Mouse (Mus musculus): ENCODE data around the gene Foxp1.

Foxp1 gene

DNA sequence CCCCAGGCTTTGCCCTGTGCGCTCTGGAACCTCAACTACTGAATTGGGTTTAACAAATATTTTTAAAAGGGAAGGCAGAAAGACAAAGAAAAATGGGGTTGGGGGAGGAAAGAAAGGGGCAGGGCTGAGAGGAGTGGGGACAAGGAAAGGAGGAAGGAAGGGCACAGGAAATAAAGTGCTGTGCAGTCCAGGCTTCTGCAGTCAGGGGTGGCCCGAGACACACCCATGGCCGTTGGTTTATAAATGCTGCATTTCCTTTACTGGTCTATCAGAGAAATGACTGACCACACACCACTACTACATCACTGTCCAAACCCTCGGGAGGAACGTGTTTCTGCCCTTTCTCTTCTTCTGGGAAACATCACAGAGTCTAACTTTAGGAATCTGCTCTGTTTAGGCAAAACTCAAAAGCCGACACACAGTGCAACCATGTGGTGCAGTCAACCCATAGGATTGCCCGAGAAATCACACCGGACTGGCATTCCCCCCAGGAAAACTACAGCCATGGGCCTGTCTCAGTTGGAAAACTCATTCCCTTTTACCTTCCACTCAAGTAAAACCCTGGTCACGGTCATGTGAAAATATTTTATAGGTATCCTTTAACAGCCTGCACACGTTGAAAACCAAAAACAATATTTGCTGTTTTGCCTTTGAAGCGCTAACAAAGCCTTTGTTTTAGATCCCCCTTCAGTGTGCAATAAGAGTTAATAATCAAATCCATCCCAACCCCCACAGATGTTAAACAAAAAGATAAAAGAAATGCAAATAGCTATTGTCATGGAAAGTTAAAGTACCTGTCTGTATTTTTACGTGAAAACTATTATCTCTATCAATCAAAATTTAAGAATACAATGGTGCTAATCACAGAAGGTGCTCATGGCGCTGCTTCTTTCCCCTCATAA, 258.1 kb downstream of the Foxp1 start:
- no peak for DNase-seq (ENCODE audit: low read depth in 1 of 2, low spot score in 2 of 2)

DNA sequence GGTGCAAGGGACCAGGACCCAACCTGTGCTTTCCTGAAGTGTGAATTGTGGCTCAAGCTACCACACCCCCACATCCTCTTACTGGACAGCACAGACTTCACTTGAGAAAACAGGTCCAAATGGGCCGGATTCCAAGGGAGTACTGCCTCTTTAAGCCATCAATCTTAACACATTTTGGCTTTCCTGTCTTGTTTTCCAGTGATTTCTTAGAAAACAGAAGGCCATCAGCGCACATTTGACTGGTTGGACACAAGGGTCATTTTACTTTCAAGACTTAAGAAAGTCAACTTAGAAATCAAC, 258.7 kb downstream of the Foxp1 start:
- DNase-seq (ENCODE audit: low read depth in 1 of 2, low spot score in 2 of 2), result no peak

DNA sequence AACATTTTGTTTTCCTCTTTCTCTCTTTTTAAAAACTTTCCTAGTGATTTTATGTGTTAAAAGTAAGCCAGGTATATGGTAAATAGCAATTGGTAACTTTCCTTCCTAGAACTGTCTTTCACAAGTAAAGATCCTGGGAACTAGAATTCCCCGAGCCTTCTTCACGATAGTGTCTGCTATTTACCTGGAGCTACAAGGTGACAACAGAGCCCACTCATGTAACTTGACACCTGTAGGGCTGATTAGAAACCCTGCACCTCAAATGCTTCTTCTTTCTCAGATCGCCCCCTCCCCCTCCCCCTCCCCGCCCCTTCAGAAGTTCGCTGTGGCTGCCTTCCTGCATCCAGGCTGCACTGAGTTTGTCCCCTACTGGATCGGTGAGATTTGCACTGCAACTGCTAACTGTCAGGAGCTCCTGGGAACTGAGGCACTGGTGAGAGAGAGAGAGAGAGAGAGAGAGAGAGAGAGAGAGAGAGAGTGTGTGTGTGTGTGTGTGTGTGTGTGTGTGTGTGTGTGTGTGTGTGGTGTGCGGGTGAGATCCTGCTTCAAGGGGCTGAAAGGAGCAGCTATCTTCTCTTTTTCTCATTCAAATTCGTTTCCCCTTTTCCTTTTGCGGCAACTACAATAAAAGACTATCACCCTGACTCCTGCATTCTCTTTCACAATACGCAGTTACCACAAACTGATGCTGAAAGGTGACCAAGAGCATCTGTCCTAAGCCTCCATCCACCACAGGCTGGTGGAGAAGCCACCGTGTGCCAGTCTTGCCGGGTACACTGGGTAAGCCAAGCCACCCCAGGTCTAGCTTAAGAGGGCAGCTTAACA, 259.2 kb downstream of the Foxp1 start:
- no peak for DNase-seq (ENCODE audit: low read depth in 1 of 2, low spot score in 2 of 2)

DNA sequence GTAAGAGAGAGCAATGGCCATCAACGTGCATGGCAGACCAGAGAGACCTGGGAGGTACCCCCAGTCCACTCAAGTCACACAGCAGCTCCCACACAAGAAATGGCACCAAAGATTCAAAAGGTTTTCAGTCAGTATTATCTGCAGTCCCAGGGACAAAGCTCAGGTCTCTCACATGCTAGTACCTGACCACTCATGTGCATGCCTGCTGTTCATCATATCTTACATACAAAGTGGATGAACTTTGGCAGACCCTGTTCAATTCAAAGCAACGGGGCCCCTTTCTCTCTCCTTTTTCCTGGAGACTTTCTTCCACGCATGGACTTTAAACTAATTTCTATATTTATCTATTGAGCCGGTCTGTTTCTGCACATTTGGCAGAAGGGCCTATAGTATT, 260.8 kb downstream of the Foxp1 start:
- no peak for DNase-seq (ENCODE audit: low read depth in 1 of 2, low spot score in 2 of 2)

DNA sequence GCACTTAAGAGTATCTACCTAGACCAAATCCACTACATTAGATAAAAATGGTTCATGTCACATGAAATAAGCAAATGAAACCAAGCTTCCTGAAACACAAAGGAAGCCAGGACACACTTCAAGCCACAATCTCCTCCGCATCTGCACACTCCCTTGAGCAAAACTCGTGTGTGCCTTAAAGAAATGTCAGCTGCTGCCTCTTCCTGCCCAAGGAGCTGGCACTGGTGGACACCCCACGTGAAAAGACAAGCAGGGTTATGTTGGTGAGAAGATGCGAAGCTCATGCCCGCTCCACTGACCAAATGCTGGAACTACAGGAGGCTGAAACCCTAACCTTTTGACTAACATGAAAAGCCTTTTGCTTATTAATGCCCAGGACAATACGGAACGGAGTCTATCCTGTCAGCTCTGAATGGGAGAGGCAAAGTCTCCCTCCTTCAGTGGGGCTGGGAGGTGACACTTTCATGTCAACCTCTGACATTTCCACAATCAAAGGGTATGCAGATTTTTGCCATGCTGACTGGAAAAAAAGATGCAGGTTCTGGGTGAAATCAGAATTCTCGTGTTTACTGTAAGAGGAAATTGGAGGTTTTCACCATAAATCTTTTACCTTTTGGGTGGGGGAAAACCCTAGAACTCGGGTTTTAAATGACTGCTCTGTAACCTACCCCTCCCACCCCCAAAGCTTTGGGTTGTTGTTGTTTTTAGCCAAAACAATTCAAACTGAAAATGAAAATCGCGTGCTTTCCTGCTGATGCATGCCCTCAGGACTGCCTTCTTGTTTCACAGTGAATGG, 261.4 kb downstream of the Foxp1 start:
- no peak for DNase-seq (ENCODE audit: low read depth in 1 of 2, low spot score in 2 of 2)

DNA sequence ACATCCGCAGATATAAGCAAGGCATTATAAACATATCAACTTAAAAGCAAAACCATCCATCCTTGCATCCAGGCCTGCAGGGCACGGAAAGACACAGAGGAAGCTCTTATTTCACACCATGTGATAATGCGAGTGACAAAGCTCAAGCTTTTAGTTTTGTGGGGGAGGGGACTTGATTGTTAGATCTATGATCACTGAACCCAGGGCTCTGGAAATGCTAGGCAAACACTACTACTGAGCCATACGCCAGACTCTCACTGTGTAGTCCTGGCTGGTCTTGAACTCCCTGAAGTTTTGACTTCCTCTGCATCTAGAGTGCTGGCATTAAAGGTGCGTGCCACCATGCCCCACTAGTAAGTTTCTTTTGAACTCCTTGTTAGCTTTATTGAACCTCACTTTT, 264.2 kb downstream of the Foxp1 start:
- DNase-seq (ENCODE audit: low read depth in 1 of 2, low spot score in 2 of 2), result no peak

DNA sequence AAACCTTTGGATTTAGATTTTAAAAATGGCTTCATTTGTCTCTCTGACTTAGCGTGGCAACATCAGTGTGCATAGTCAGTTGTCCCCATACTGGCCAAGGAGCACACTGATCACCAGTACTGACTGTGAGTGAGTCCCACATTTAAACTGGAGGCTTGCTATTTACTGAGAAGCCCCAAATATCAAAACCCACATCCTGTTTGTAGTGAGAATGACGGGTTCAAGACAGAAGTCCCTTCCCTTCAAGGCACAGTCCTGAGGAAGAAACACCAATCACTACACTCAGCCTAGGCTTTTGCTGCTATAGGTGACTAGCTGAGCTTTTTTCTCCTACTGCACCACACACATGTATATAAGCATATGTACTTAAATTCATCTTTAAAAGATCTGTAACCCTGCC, 264.8 kb downstream of the Foxp1 start:
- DNase-seq (ENCODE audit: low read depth in 1 of 2, low spot score in 2 of 2), result no peak

DNA sequence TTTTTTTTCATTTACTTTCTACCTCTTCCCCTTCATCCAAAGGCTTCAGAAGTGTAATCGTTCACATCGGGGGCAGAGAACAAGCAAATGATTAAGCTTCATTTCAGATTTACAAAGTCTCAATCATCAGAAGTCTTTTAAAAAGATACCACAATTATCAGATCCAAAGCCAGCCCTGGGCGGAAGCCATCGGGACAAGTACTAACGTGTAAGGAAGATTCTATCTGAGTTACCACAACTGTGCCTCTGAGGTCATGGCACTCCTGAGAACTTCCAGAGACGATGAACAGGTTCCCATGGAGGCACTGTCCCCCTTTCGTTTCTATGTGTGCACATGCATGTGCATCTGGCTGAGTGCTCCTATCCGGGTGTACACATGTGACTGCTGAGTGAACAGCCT, 269.2 kb downstream of the Foxp1 start:
- no peak for DNase-seq (ENCODE audit: low read depth in 1 of 2, low spot score in 2 of 2)

DNA sequence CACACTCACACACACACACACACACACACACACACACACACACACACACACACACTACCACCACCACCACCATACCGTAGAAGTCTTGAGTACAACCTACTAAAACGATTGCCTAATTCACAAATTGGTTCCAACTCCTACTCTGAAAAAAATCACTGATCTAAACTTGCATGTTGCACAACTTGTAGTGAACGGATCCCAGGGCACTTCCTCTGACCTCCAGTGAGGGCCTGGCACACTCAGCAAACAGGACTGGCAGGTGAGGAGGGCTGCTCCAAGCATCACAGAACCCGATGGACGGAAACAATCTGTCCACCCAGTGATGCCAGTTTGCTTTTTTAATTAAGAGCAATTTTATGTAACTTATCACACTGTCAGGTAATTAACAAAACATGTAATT, 269.7 kb downstream of the Foxp1 start:
- no peak for DNase-seq (ENCODE audit: low read depth in 1 of 2, low spot score in 2 of 2)

DNA sequence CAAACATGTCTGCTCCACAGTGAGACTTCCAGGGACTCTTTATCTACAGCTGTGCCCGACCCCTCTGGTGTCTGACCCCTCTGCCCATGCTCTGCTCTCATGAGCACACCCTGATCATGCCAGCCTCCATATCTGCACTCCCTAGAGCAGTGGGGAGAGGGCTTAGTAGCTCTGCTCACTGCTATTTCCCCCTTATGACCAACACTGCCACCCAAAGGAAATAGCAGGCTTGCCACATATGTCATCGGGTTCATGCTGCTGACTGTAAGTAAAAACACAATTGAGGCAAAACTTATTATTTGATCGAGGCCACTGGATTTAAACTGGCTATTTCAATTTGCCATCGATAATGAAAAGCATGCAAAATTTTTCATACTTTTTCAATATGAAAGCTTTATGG, 270.6 kb downstream of the Foxp1 start:
- DNase-seq (ENCODE audit: low read depth in 1 of 2, low spot score in 2 of 2), result no peak

DNA sequence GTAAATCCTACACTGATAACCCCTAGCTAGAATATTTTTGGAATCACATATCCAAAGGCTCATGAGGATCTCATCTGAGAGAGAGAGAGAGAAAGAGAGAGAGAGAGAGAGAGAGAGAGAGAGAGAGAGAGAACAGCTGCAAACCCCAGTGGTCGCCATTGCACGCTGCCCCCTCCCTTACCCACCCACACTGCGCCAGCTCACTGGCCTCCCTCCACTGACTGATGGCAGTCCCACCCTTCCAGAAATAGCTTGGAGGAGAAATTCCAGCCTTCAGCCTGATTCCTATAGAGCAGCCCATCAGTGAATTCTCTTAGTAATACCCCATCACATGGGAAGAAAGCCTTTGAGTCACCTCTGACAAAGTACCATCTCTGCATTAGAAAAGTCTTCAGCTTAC, 271.3 kb downstream of the Foxp1 start:
- DNase-seq (ENCODE audit: low read depth in 1 of 2, low spot score in 2 of 2), result no peak

DNA sequence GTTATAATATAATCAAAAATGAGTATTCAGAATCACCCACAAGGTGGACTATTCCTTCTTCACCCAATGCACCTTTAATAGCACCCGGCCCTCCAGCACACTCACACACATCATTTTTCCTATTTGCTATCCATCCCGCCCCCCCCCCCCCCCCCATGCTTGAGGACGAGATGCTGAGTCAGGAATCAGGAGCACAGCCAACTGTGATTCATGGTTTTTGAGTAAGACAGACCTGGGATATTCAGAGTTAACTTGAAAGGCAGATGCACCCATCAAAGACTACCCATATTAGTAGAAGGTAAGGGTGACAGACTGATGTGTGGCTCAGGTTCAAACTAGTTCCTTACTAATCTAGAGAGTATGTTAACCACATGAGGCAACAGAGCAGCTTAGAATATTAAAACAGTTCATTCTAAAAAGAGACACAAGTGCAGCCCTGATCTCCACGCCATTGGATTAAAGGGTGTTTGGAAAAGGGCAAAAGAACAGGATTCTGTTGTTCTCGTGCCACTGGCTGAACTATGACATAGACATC, 273.0 kb downstream of the Foxp1 start:
- DNase-seq (ENCODE audit: low read depth in 1 of 2, low spot score in 2 of 2), result no peak

DNA sequence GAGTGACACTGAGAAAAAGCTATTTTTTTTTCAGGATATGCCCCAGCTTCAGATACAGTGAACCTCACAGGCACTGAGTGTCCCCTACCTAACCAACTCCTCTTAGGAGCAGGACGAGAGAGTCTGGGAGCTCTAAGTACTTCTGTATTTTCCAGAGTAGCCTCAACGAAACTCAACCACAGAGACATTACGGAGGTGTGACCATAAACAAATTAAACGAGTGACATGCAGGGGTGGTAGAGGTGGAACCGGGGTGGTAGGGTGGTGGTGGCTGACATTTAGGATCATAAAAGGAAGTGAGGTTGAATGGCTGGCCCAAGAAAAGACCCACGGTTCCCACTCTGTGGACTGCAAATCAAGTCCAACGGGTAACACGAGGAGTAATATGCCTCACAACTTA, 274.1 kb downstream of the Foxp1 start:
- no peak for DNase-seq (ENCODE audit: low read depth in 1 of 2, low spot score in 2 of 2)

DNA sequence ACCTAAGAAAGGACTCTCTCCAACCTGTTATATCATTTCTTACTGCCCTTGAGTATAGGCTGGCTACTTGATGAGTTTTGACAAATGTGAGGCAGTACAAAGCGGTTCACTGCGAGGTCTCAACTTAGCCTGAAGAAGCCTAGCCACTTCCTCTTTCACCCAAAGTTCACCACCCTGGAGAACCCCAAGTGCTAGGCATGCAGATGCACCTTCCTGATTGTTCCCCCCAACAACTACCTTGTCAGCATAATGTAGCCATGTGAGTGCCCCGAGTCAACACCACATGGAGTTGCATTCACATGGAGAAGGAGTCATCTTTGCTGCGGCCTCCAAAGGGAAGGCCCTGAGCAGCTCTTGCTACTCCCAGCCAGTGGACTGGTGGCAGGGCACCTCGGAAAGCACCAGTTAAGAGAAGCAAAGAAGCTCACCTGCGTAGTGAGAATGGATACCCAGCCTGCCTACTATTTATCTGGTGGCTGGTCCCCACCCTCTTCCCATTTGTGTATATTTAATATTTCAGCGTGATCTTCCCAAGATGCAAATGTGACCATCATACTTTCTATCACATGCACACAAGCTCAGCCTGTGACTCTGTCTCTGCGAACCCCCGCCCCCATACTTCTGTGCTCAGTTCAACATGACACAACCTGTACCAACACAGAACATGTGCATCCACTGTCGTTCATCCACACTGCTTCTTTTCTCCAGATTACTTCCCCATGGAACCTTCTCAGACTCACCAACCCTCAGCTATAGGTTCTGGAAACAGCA, 280.7 kb downstream of the Foxp1 start:
- peak in 1 of 2 experiments; percentile 34 for DNase-seq (ENCODE audit: low read depth in 1 of 2, low spot score in 2 of 2)

DNA sequence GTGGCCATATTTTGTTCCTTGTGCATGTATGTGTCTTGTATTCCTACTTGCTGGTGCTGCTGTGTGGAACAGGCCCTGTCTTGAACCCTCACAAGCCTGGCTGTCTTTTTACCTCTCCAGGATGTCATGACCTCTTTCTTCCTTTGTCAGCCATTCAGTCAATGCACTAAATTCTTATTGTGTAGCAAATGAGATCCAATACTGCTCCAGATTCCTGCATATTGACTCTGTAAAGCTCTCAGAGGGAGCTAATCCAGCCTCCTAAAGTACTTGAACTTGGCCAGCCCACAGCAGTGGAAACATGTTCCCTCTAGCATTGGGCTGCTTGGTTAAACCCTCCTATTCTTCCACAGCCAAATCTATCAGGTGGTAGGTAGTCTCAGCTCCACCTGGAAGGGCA, 281.8 kb downstream of the Foxp1 start:
- no peak for DNase-seq (ENCODE audit: low read depth in 1 of 2, low spot score in 2 of 2)

DNA sequence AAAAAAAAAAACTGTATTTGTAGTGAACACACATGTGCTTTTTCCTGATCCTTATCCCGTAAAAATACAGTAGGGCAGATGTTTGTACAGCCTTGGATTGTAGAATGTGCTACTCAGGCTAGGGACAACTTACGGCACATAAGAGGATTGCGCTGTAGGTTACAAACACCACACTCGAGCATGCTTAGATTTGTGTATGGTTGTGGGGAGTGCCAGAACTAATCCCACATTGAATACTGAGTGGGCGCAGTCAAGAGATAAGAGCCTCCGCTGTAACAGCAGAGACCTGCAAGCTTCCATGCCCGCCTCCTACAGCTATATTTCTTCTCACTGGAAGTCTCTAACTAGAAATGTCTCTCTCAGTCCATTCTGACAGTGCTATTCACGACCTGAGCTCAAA, 286.9 kb downstream of the Foxp1 start:
- DNase-seq (ENCODE audit: low read depth in 1 of 2, low spot score in 2 of 2), result no peak

DNA sequence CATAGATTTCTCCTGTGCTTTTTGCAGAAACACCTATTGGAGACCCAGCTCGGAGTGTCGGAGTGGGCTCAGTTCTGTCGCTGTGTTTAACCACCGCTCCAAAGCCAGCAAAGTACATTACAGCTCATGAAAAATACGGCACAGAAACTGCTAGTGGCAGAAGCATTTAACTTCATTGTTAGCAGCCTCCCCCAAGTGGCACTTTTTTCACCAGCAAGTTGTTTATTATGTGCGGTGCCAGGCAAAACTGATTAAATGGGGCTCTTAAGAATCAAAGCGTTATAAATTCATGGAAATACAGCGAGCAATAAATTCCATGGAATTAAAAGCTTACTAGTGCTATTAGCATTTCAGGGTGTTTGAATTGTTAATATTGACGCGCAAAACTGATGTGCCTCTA, 289.1 kb downstream of the Foxp1 start:
- no peak for DNase-seq (ENCODE audit: low read depth in 1 of 2, low spot score in 2 of 2)

DNA sequence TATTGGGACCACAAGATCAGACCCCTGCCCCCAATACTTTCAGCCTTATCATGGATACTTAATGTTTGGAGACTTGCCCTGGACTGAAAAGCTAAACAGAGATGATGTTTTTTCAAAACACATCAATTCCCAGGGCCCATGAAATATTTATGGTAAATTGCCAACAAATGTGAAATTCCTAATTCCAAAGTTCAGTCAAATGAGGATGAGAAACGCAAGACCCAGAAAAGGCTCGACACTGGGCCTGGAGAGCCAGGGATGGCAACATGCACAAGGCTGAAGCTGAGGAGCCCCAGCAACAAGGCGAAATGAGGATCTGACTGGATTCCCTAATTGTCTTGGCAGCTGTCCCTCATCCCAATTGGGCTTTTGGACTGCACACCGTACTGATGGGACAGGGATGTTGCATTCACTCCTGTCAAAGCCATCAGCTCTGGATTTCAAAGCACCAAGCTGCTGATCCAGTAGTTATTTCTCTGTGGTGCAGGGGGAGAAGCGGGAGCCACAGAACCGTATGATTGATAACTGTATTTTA, 294.1 kb downstream of the Foxp1 start:
- DNase-seq (ENCODE audit: low read depth in 1 of 2, low spot score in 2 of 2), result no peak

DNA sequence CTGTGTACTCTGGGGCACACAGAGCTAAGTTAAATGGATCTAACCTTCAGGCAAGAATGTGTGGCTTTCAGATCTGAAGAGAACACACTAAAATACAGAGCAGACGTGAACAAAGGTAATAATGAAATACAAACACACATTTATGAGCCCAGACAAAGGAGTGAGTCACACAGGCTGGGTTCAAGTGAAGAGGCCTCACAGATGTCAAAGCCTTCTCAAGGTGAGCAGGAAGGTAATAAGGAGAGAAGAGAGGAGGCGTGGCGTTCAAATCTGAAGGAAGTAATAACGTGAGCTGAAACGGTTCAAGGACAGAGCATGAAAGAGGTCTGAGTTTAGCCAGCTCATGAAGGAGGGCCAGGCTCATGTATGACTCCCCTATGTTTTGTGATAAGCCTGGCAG, 301.4 kb downstream of the Foxp1 start:
- DNase-seq (ENCODE audit: low read depth in 1 of 2, low spot score in 2 of 2), result no peak

DNA sequence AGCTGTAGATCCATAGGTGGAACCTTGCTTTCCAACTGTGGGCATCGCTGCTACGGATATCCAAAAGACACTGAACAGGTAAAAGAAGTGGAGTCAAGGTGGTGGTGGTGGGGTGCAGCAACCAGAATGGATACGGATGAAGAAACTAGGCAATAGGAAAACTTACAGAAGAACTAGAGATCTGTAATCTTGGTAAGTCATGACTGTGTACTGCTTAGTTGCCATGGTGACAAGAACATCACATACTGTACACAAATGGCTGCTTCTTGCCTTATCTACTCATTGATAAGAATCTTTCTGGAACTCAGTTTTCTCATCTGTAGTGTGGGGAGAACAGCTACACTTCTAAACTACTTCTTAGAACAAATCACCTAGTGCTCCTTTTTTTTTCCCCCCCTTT, 302.0 kb downstream of the Foxp1 start:
- DNase-seq (ENCODE audit: low read depth in 1 of 2, low spot score in 2 of 2), result no peak

DNA sequence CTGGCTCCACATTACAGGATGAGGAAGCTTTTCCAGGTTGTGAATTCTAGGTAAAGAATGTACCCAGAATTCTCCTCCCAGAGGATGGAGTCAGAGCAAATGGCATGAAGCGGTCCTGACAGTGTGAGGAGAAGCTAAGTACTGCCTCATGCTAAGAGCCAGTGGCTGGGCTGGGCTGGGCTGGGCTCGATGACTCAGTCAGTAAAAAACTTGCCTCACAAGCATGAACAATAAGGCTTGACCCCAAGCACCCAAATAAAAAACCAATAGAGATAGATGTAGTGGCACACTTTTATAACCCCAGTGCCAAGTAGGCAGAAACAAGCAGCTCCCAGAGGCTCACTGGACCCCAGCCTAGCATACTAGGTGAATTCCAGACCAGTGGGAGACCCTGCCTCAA, 304.7 kb downstream of the Foxp1 start:
- DNase-seq (ENCODE audit: low read depth in 1 of 2, low spot score in 2 of 2), result no peak

All from monocyte, adult 2 months (primary cell).